Mouse (Mus musculus) neural tube, embryonic 12.5 days (tissue): ENCODE results near the gene Kcnab2. TPM values are rescaled to one million over a fixed set of nuclear protein-coding genes. Genes with fewer than 3 reads are reported as not detected.

Experiments
- ATAC-seq: fragments of 200-750 bp; cut with Nextera tagmentation; 2 replicates; pipeline ENCODE4 v1.8.0; 2017; ENCODE audit warnings: low read depth, mild to moderate bottlenecking, moderate TSS enrichment, moderate library complexity; ENCODE audit not compliant: low FRiP score
- H3K27ac ChIP-seq: fragments of 300-500 bp; sonication (generic); 2 replicates; pipeline ENCODE4 v1.5.1; 2016
- H3K27me3 ChIP-seq: fragments of 300-500 bp; sonication (generic); replicated peaks from 2 replicates; pipeline ENCODE4 v1.6.1; 2016; ENCODE audit warnings: mild to moderate bottlenecking
- H3K36me3 ChIP-seq: fragments of 300-500 bp; sonication (generic); 2 replicates; pipeline ENCODE4 v1.6.1; 2016; ENCODE audit warnings: mild to moderate bottlenecking
- H3K4me1 ChIP-seq: fragments of 300-500 bp; sonication (generic); 2 replicates; pipeline ENCODE4 v1.6.1; 2016
- H3K4me2 ChIP-seq: fragments of 300-500 bp; sonication (generic); replicated peaks from 2 replicates; pipeline ENCODE4 v1.6.1; 2016; ENCODE audit warnings: mild to moderate bottlenecking
- H3K4me3 ChIP-seq: fragments of 300-500 bp; sonication (generic); 2 replicates; pipeline ENCODE4 v1.5.1; 2016
- H3K9ac ChIP-seq: fragments of 300-500 bp; sonication (generic); 2 replicates; pipeline ENCODE4 v1.6.1; 2016; ENCODE audit warnings: mild to moderate bottlenecking
- H3K9me3 ChIP-seq: fragments of 300-500 bp; sonication (generic); 2 replicates; pipeline ENCODE4 v1.6.1; 2016; ENCODE audit warnings: mild to moderate bottlenecking
- WGBS: fragments of 180-500 bp; shearing (Covaris S2); methylation state at CpG from one replicate; pipeline ENCODE4 v1.1.7; 2016; 5-methylcytosine and 5-hydroxymethylcytosine counted together
- polyA plus RNA-seq: library from polyadenylated mRNA; unstranded; fragments of >200 nt; fragmentation: Nextera tagmentation; extraction: Ambion mirVana; gene quantifications from 2 replicates; pipeline ENCODE4 v1.2.1, GENCODE M21; 2016

Gene Kcnab2
- polyA plus RNA-seq, 1 experiment from 2014 or later, result 21.6 TPM

DNA sequence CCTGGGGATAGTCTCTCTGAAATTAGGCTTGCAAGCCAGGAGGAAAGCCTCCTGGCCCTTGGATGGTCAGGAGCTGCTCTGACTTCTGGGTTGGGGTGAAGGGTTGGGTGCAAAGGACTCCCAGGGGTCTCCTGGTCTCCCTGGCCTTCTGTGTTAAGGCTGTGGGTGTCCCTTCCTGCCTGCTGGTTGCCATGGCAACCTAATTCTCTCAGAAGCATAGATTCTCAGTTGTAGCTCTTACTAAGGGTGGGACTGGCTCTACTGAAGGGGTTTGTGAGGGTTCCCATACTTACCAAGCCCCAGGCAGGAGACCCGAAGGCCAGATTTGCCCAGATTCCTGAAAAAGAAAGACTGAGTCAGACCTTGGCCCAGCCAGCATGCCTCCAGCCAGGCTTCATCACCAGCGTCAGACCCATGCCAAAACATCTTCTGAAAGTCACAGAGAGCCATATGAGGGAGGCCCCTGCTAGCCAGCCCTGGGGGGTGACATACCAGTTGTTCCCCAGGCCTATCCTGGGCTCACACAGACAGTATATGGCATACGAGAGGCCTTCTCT is 65.1 kb downstream of the Kcnab2 start:
- Histone ChIP-seq H3K27ac (no peak overlapping the region), H3K9me3 (no peaks in the 10 kb centered on the region), H3K4me1 (0 out of 2 replicates have a peak, but pooled peaks cover 4% of the 10 kb centered on the region), H3K4me3 (no peak overlapping the region), H3K9ac (no peak overlapping the region), H3K4me2 (no peak overlapping the region), H3K36me3 (no peaks in the 10 kb centered on the region), H3K27me3 (no peaks in the 10 kb centered on the region)
- 88% methylated on average over 3 of the region's 3 CpGs for WGBS
- no peak for ATAC-seq

DNA sequence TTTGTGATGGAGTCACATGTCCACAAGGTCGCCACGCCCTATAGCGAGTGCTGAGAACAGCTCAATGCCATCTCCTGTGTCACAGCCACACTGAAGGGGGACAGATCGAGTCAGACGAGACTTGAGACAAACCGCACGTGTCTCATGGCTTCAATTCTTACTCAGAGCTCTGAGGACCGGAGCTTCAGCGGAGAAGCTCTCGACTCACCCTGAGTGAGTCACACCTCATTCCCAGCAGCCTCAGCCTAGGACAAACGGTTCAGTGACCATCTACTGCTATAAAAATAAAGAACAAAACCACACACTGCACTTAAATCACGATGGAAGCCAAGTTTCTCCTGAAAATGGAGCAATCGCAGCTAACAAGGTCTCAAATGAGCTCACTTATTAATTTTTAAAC is 66.7 kb downstream of the Kcnab2 start:
- Histone ChIP-seq H3K27ac (no peak overlapping the region), H3K9ac (no peak overlapping the region), H3K9me3 (no peaks in the 10 kb centered on the region), H3K27me3 (no peaks in the 10 kb centered on the region), H3K4me1 (0 out of 2 replicates have a peak, but pooled peaks cover 4% of the 10 kb centered on the region), H3K4me3 (no peak overlapping the region), H3K36me3 (no peaks in the 10 kb centered on the region), H3K4me2 (no peak overlapping the region)
- no peak for ATAC-seq
- 77% methylated on average over 13 of the region's 13 CpGs for WGBS

GRCm38 (mm10) chr4:152406531-152406930 is 71.1 kb downstream of the Kcnab2 start:
- H3K9me3 ChIP-seq, result no peaks in the 10 kb centered on the region
- H3K9ac ChIP-seq, result no peak overlapping the region
- 88% methylated on average over 8 of the region's 8 CpGs for WGBS
- H3K27ac ChIP-seq, result no peak overlapping the region
- no peak overlapping the region for H3K4me3 ChIP-seq
- H3K4me1 ChIP-seq, result peaks cover 2% of the 10 kb centered on the region; the same call in 1 of the 2 replicates
- no peaks in the 10 kb centered on the region for H3K27me3 ChIP-seq
- no peak overlapping the region for H3K4me2 ChIP-seq
- H3K36me3 ChIP-seq, result no peaks in the 10 kb centered on the region
- ATAC-seq, result no peak

DNA sequence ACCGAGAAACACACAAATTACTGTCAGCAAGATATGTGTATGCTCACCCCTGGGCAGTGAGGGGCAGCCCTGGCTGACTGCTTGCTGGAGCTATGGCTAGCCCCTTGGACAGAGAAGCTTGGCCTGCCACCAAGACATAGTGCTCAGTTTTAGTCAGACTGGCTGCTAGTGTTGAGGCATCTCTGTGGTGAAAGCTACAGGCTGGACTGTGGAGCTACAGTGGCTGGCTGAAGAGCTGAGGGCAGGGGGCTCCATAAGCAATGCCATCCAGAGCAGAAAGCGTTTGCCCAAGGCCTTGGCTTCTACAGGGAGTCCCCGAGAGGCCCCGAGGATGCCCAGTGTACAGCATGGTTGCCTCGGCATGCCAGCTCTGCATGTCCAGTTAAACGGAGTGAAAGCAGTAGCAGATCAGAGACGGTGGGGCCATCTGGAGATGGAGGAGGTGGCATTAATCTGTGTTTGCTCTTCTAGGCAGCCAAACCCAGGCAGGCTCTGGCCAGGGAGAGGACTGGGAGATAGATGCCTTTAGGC is 71.9 kb downstream of the Kcnab2 start:
- no peaks in the 10 kb centered on the region for H3K36me3 ChIP-seq
- no peak overlapping the region for H3K4me2 ChIP-seq
- ATAC-seq, result no peak
- H3K27ac ChIP-seq, result no peak overlapping the region
- no peak overlapping the region for H3K9ac ChIP-seq
- peaks cover 5% of the 10 kb centered on the region; the same call in 1 of the 2 replicates for H3K4me1 ChIP-seq
- no peaks in the 10 kb centered on the region for H3K27me3 ChIP-seq
- no peaks in the 10 kb centered on the region for H3K9me3 ChIP-seq
- WGBS, result 86% methylated on average over 7 of the region's 7 CpGs
- H3K4me3 ChIP-seq, result no peak overlapping the region

DNA sequence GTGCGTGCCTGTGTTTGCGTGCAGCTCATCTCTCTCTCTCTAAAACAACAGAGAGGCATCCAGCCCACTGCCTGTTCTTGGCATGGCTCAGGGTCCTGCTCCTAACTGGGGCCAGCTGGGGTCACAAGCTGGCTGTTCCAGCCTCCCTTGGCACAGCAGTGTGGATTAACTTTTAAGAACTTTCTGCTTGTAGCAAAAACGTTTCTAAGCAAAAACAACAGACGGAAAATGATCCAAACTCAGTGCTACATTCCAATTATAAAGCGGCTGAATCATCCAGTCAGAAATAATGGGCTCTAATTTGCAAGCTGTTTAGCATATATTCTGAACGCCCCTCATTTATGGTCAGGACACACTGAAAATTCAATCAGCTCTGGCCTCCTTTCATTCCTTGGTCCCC is 72.5 kb downstream of the Kcnab2 start:
- H3K9me3 ChIP-seq, result no peaks in the 10 kb centered on the region
- H3K36me3 ChIP-seq, result no peaks in the 10 kb centered on the region
- 74% methylated on average over 6 of the region's 6 CpGs for WGBS
- no peak for ATAC-seq
- H3K4me1 ChIP-seq, result peaks cover 8% of the 10 kb centered on the region; the same call in 1 of the 2 replicates
- H3K4me2 ChIP-seq, result no peak overlapping the region
- no peak overlapping the region for H3K27ac ChIP-seq
- H3K27me3 ChIP-seq, result no peaks in the 10 kb centered on the region
- H3K9ac ChIP-seq, result no peak overlapping the region
- no peak overlapping the region for H3K4me3 ChIP-seq

DNA sequence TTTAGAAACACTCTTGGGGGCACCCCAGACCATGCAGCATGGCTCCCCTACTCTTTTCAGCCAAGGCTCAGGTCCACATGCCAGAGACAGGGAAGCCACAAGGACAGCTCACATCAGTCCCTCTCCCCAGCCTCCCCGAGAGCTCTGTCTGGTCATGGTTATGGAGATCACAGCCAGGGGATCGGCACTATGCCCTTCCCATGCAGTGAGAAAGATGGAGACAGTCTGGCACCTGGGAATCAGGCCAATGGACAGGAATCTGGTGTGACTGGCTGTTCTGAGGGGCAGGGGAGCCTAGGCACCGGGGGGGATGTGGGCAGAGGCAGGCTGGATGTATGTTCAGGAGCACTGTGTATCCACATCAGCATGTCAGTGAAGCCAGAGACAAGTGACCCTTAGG is 78.7 kb downstream of the Kcnab2 start:
- H3K36me3 ChIP-seq, result no peaks in the 10 kb centered on the region
- H3K4me3 ChIP-seq, result no peak overlapping the region
- no peak for ATAC-seq
- 0 out of 2 replicates have a peak, but pooled peaks cover 8% of the 10 kb centered on the region for H3K4me1 ChIP-seq
- no peak overlapping the region for H3K9ac ChIP-seq
- 76% methylated on average over 3 of the region's 3 CpGs for WGBS
- H3K4me2 ChIP-seq, result no peak overlapping the region
- H3K27me3 ChIP-seq, result no peaks in the 10 kb centered on the region
- no peak overlapping the region for H3K27ac ChIP-seq
- no peaks in the 10 kb centered on the region for H3K9me3 ChIP-seq

- H3K27me3 ChIP-seq, result no peaks in the 10 kb centered on the region
- ATAC-seq, result no peak
- no peaks in the 10 kb centered on the region for H3K9me3 ChIP-seq
- H3K4me2 ChIP-seq, result no peak overlapping the region
- 0 out of 2 replicates have a peak, but pooled peaks cover 9% of the 10 kb centered on the region for H3K4me1 ChIP-seq
- H3K36me3 ChIP-seq, result no peaks in the 10 kb centered on the region
- H3K27ac ChIP-seq, result no peak overlapping the region
- WGBS, result 87% methylated on average over 17 of the region's 17 CpGs
- H3K4me3 ChIP-seq, result no peak overlapping the region
- no peak overlapping the region for H3K9ac ChIP-seq
These were observed 85.0 kb downstream of the Kcnab2 start for GRCm38 (mm10) chr4:152392627-152393026.

DNA sequence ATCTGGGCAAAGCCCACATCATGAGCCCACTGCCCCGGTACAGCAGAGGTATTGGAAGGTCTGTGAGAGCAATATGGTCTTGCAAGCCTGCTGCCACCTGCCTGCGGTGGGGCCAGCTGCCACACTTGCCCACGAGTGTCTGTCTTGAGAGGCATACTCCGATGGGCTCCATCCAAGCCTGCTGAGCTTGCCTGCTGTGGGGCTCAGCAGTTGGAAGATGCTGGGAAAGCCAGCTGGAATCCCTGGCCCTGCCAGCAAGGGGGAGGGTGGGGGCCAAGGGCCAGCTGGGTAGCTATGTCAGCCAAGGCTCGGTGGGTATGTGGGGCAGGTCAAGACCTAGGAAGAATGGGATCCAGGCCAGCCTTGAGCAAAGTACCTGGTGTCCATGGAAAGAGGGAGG is 85.5 kb downstream of the Kcnab2 start:
- Histone ChIP-seq H3K27me3 (no peaks in the 10 kb centered on the region), H3K4me1 (0 out of 2 replicates have a peak, but pooled peaks cover 9% of the 10 kb centered on the region), H3K9ac (no peak overlapping the region), H3K4me2 (no peak overlapping the region), H3K36me3 (no peaks in the 10 kb centered on the region), H3K9me3 (no peaks in the 10 kb centered on the region), H3K4me3 (no peak overlapping the region), H3K27ac (no peak overlapping the region)
- no peak for ATAC-seq
- WGBS, result 82% methylated on average over 5 of the region's 5 CpGs

DNA sequence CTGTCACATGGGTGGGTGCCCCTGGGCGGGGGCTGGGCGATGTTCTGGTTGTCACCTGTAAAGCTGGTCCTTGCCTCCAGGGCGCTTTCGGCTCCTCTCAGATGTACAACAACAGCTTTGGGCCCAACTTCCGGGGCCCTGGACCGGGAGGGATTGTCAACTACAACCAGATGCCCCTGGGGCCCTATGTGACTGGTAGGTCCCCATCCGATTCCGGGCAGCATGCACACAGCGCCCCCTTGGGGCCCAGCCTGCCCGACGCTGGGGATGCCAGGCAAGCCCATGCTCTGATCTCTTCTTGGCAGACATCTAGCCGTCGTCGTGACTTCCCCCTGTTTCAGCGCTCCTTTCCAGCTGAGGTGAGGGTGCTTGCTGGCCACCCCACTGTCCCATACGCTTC is 92.0 kb downstream of the Kcnab2 start:
- Histone ChIP-seq H3K27me3 (no peaks in the 10 kb centered on the region), H3K9ac (no peak overlapping the region), H3K4me2 (no peak overlapping the region), H3K4me3 (no peak overlapping the region), H3K4me1 (no peaks in the 10 kb centered on the region), H3K27ac (no peak overlapping the region), H3K9me3 (no peaks in the 10 kb centered on the region), H3K36me3 (no peaks in the 10 kb centered on the region)
- 66% methylated on average over 16 of the region's 16 CpGs for WGBS
- ATAC-seq, result no peak

DNA sequence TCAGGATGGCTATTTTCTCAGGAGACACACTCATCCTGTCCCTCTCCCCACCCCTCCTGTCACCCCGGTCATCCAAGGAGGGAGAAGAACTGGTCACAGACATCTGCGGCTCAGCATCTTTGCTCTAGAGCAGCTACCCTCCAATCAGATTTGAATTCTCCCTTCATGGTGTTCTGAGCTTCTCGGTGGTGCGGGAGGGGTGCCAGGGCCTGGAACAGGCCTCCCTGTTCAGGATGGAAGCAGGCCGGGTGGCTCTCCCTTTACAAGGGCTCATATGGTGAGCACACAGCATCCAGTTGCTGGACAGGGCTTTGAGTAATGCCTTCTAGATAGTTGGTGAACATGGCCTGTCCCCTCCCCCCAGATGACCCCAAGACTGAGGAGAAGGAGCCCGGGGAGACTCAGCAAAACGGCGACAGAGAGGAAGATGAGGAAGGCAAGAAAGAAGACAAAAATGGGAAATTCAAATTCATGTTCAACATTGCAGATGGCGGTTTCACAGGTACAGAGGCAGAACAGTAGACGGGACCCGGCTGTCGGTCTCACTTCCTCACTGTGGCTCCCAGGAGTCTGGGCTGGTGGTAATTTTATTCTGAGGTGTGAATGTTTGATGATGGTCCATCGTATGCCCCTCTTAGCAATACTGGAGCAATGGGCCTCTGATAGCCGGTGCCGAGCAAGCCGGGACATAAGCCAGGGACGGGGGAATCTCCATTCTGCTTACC is 95.0 kb downstream of the Kcnab2 start:
- Histone ChIP-seq H3K9ac (no peak overlapping the region), H3K4me2 (no peak overlapping the region), H3K27me3 (no peaks in the 10 kb centered on the region), H3K9me3 (no peaks in the 10 kb centered on the region), H3K27ac (no peak overlapping the region), H3K36me3 (no peaks in the 10 kb centered on the region), H3K4me3 (no peak overlapping the region), H3K4me1 (no peaks in the 10 kb centered on the region)
- WGBS, result 89% methylated on average over 17 of the region's 17 CpGs
- ATAC-seq, result no peak

GRCm38 (mm10) chr4:152365228-152365627 is 112.4 kb downstream of the Kcnab2 start:
- H3K4me3 ChIP-seq, result no peak overlapping the region
- no peaks in the 10 kb centered on the region for H3K9me3 ChIP-seq
- H3K36me3 ChIP-seq, result no peaks in the 10 kb centered on the region
- ATAC-seq, result no peak
- H3K27ac ChIP-seq, result no peak overlapping the region
- peaks cover 16% of the 10 kb centered on the region for H3K4me1 ChIP-seq
- WGBS, result 51% methylated on average over 7 of the region's 7 CpGs
- peaks cover 12% of the 10 kb centered on the region for H3K27me3 ChIP-seq
- no peak overlapping the region for H3K4me2 ChIP-seq
- no peak overlapping the region for H3K9ac ChIP-seq

- H3K36me3 ChIP-seq, result no peaks in the 10 kb centered on the region
- peaks cover 16% of the 10 kb centered on the region for H3K4me1 ChIP-seq
- no peak overlapping the region for H3K4me2 ChIP-seq
- H3K4me3 ChIP-seq, result no peak overlapping the region
- no peak overlapping the region for H3K27ac ChIP-seq
- no peaks in the 10 kb centered on the region for H3K9me3 ChIP-seq
- no peak for ATAC-seq
- 70% methylated on average over 9 of the region's 9 CpGs for WGBS
- peaks cover 25% of the 10 kb centered on the region for H3K27me3 ChIP-seq
- no peak overlapping the region for H3K9ac ChIP-seq
These were observed 115.5 kb downstream of the Kcnab2 start for GRCm38 (mm10) chr4:152362180-152362579.
